Comparison of ENCODE assay signal across 24 mouse cellular contexts in the genomic region with DNA sequence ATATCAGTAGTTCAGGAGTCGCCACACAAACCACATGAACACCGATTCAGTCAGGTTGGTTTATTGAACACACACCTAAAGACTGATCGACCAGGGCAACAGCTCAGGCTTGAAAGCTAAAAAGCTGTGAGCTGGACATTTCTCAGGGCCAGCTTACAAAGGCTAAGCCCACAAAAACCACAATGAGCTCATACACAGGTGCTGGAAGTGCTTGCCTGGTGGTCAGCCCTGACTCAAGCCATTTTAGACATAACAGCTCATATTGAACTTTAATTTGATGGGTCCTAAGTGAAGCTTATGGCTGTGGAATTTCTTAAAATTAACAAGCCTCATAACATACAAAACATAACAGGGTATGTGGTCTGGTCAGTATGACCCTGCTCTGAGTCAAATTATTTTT.
"Had no signal": no experiment of that assay in that cellular context is flagged by ENCODE, and none has a peak within 500 bp of the region (broad histone marks: within the 10 kb centered on the region; RNA-seq: fewer than 3 reads in every experiment).

No protein-coding gene starts in this region.

- H3K27me3 ChIP-seq: heart, embryonic 12.5 days had no signal

- DNase-seq: gastrocnemius, postnatal 14 days; gastrocnemius, postnatal 36 days; heart, adult 11 months; heart, adult 2 months; heart, postnatal 10 days; heart, postnatal 4 days; kidney, adult 18-20 months; kidney, adult 8-10 months; kidney, postnatal 10 days; kidney, postnatal 25 days; kidney, postnatal 4 days; liver; liver, embryonic 13.5 days had no signal

- H3K9ac ChIP-seq: heart, embryonic 12.5 days; hindbrain, embryonic 12.5 days; hindbrain, embryonic 14.5 days; limb, embryonic 12.5 days; liver, embryonic 13.5 days had no signal

- ATAC-seq: hindbrain, embryonic 16.5 days; intestine, embryonic 16.5 days had no signal

- H3K27ac ChIP-seq: heart, adult 2 months; hindbrain, embryonic 10.5 days; hindbrain, embryonic 12.5 days; hindbrain, embryonic 14.5 days; layer of hippocampus, adult 2 months; left cerebral cortex, adult 2 months; limb, embryonic 10.5 days; limb, embryonic 12.5 days; liver, embryonic 13.5 days had no signal

- H3K9me3 ChIP-seq: heart, embryonic 12.5 days; hindbrain, embryonic 10.5 days; hindbrain, embryonic 12.5 days; limb, embryonic 10.5 days; limb, embryonic 12.5 days; liver, embryonic 13.5 days had no signal

- H3K36me3 ChIP-seq: heart, embryonic 12.5 days; hindbrain, embryonic 10.5 days; hindbrain, embryonic 12.5 days; limb, embryonic 10.5 days; limb, embryonic 12.5 days; liver, embryonic 13.5 days had no signal

- H3K4me2 ChIP-seq: heart, embryonic 12.5 days; hindbrain, embryonic 12.5 days; hindbrain, embryonic 14.5 days; limb, embryonic 12.5 days; liver, embryonic 11.5 days; liver, embryonic 13.5 days had no signal

- H3K4me3 ChIP-seq: heart, adult 2 months; heart, embryonic 12.5 days; hindbrain, embryonic 10.5 days; hindbrain, embryonic 12.5 days; layer of hippocampus, adult 2 months; left cerebral cortex, adult 2 months; limb, embryonic 10.5 days; limb, embryonic 12.5 days; liver, embryonic 13.5 days had no signal
